Mouse (Mus musculus) forebrain, embryonic 13.5 days (tissue): Measurements from ENCODE around the gene Cntnap2. TPM values are rescaled to one million over a fixed set of nuclear protein-coding genes. Genes with fewer than 3 reads are reported as not detected.

Experiments used
- ATAC-seq: fragments of 200-750 bp; cut with Nextera tagmentation; 2 replicates; pipeline ENCODE4 v1.8.0; 2017
- H3K27ac ChIP-seq: fragments of 300-500 bp; sonication (generic); 2 replicates; pipeline ENCODE4 v1.5.1; 2015; ENCODE audit warnings: inconsistent platforms, mild to moderate bottlenecking, moderate library complexity
- H3K27me3 ChIP-seq: fragments of 300-500 bp; sonication (generic); 2 replicates; pipeline ENCODE4 v1.6.1; 2015; ENCODE audit warnings: mild to moderate bottlenecking, inconsistent platforms
- H3K36me3 ChIP-seq: fragments of 300-500 bp; sonication (generic); 2 replicates; pipeline ENCODE4 v1.6.1; 2015; ENCODE audit warnings: mild to moderate bottlenecking, inconsistent platforms; ENCODE audit not compliant: poor library complexity, severe bottlenecking
- H3K4me1 ChIP-seq: fragments of 300-500 bp; sonication (generic); 2 replicates; pipeline ENCODE4 v1.6.1; 2015; ENCODE audit warnings: inconsistent platforms
- H3K4me2 ChIP-seq: fragments of 300-500 bp; sonication (generic); 2 replicates; pipeline ENCODE4 v1.6.1; 2015; ENCODE audit warnings: inconsistent platforms, mild to moderate bottlenecking, moderate library complexity
- H3K4me3 ChIP-seq: fragments of 300-500 bp; sonication (generic); 2 replicates; pipeline ENCODE4 v1.5.1; 2015; ENCODE audit warnings: mild to moderate bottlenecking, inconsistent platforms
- H3K9ac ChIP-seq: fragments of 300-500 bp; sonication (generic); 2 replicates; pipeline ENCODE4 v1.6.1; 2015; ENCODE audit warnings: mild to moderate bottlenecking, inconsistent platforms
- H3K9me3 ChIP-seq: fragments of 300-500 bp; sonication (generic); replicated peaks from 2 replicates; pipeline ENCODE4 v1.6.1; 2016; ENCODE audit warnings: inconsistent platforms
- WGBS: fragments of 180-500 bp; shearing (Covaris S2); methylation state at CpG from one replicate; pipeline ENCODE4 v1.1.7; 2015; 5-methylcytosine and 5-hydroxymethylcytosine counted together
- polyA plus RNA-seq: library from polyadenylated mRNA; unstranded; fragments of >200 nt; fragmentation: Nextera tagmentation; extraction: Ambion mirVana; gene quantifications from 2 replicates; pipeline ENCODE4 v1.2.1, GENCODE M21; 2015

Gene Cntnap2
- polyA plus RNA-seq, 1 experiment from 2014 or later = 83.7 TPM

GRCm38 (mm10) chr6:46963693-46964092, 1904.5 kb downstream of the Cntnap2 start:
- WGBS = 77% methylated on average over 3 of the region's 3 CpGs
- no peak for ATAC-seq
- no peaks in the 10 kb centered on the region for H3K36me3 ChIP-seq

GRCm38 (mm10) chr6:46972640-46973039, 1913.5 kb downstream of the Cntnap2 start:
- Histone ChIP-seq H3K4me1 (no peaks in the 10 kb centered on the region), H3K9me3 (no peaks in the 10 kb centered on the region), H3K4me3 (no peak overlapping the region), H3K27ac (no peak overlapping the region), H3K36me3 (no peaks in the 10 kb centered on the region), H3K4me2 (no peak overlapping the region), H3K9ac (no peak overlapping the region), H3K27me3 (no peaks in the 10 kb centered on the region)
- no peak for ATAC-seq
- WGBS = 87% methylated on average over 2 of the region's 2 CpGs

More at GRCm38 (mm10) chr6:46963693-46964092, 1904.5 kb downstream of the Cntnap2 start:
- Histone ChIP-seq H3K9ac (no peak overlapping the region), H3K4me2 (no peak overlapping the region), H3K4me3 (no peak overlapping the region), H3K27me3 (no peaks in the 10 kb centered on the region), H3K4me1 (no peaks in the 10 kb centered on the region), H3K27ac (no peak overlapping the region), H3K9me3 (no peaks in the 10 kb centered on the region)

- H3K4me2 ChIP-seq = no peak overlapping the region
- no peaks in the 10 kb centered on the region for H3K9me3 ChIP-seq
- no peak overlapping the region for H3K9ac ChIP-seq
- no peaks in the 10 kb centered on the region for H3K36me3 ChIP-seq
- no peak overlapping the region for H3K4me3 ChIP-seq
- WGBS = 78% methylated on average over 6 of the region's 6 CpGs
- no peak for ATAC-seq
- H3K4me1 ChIP-seq = no peaks in the 10 kb centered on the region
- H3K27me3 ChIP-seq = no peaks in the 10 kb centered on the region
- H3K27ac ChIP-seq = no peak overlapping the region
These were observed 1936.9 kb downstream of the Cntnap2 start for GRCm38 (mm10) chr6:46996010-46996602.

GRCm38 (mm10) chr6:47004430-47004829, 1945.3 kb downstream of the Cntnap2 start:
- no peak for ATAC-seq

GRCm38 (mm10) chr6:47012933-47013332, 1953.8 kb downstream of the Cntnap2 start:
- no peak overlapping the region for H3K9ac ChIP-seq
- WGBS = 95% methylated on average over 4 of the region's 4 CpGs

More at GRCm38 (mm10) chr6:47004430-47004829, 1945.3 kb downstream of the Cntnap2 start:
- no peaks in the 10 kb centered on the region for H3K27me3 ChIP-seq
- H3K27ac ChIP-seq = no peak overlapping the region
- no peak overlapping the region for H3K4me2 ChIP-seq
- no peak overlapping the region for H3K9ac ChIP-seq
- WGBS = 68% methylated on average over 3 of the region's 3 CpGs
- no peaks in the 10 kb centered on the region for H3K9me3 ChIP-seq
- no peaks in the 10 kb centered on the region for H3K4me1 ChIP-seq
- no peak overlapping the region for H3K4me3 ChIP-seq
- no peaks in the 10 kb centered on the region for H3K36me3 ChIP-seq

GRCm38 (mm10) chr6:47013535-47013934, 1954.4 kb downstream of the Cntnap2 start:
- H3K4me1 ChIP-seq = 0 out of 2 replicates have a peak, but pooled peaks cover 3% of the 10 kb centered on the region

More at GRCm38 (mm10) chr6:47012933-47013332, 1953.8 kb downstream of the Cntnap2 start:
- H3K4me2 ChIP-seq = no peak overlapping the region
- no peak for ATAC-seq
- 0 out of 2 replicates have a peak, but pooled peaks cover 3% of the 10 kb centered on the region for H3K4me1 ChIP-seq
- H3K36me3 ChIP-seq = no peaks in the 10 kb centered on the region
- no peaks in the 10 kb centered on the region for H3K9me3 ChIP-seq
- H3K4me3 ChIP-seq = no peak overlapping the region
- H3K27ac ChIP-seq = no peak overlapping the region
- H3K27me3 ChIP-seq = no peaks in the 10 kb centered on the region

GRCm38 (mm10) chr6:47014886-47015586, 1955.9 kb downstream of the Cntnap2 start:
- WGBS = 81% methylated on average over 1 of the region's 1 CpGs
- Histone ChIP-seq H3K4me2 (no peak overlapping the region), H3K27ac (peak overlapping the region; percentile 59; the same call in 1 of the 2 replicates), H3K27me3 (no peaks in the 10 kb centered on the region), H3K36me3 (no peaks in the 10 kb centered on the region), H3K4me3 (no peak overlapping the region), H3K9me3 (no peaks in the 10 kb centered on the region), H3K4me1 (0 out of 2 replicates have a peak, but pooled peaks cover 3% of the 10 kb centered on the region), H3K9ac (no peak overlapping the region)
- ATAC-seq = no peak

More at GRCm38 (mm10) chr6:47013535-47013934, 1954.4 kb downstream of the Cntnap2 start:
- no peaks in the 10 kb centered on the region for H3K9me3 ChIP-seq
- peak; percentile 96 for ATAC-seq
- 12% methylated on average over 4 of the region's 4 CpGs for WGBS
- no peak overlapping the region for H3K4me3 ChIP-seq
- no peak overlapping the region for H3K9ac ChIP-seq
- H3K27ac ChIP-seq = no peak overlapping the region
- no peak overlapping the region for H3K4me2 ChIP-seq
- no peaks in the 10 kb centered on the region for H3K27me3 ChIP-seq
- H3K36me3 ChIP-seq = no peaks in the 10 kb centered on the region

GRCm38 (mm10) chr6:47026064-47026686, 1967.0 kb downstream of the Cntnap2 start:
- Histone ChIP-seq H3K27ac (no peak overlapping the region), H3K36me3 (no peaks in the 10 kb centered on the region)

GRCm38 (mm10) chr6:47031362-47031761, 1972.2 kb downstream of the Cntnap2 start:
- Histone ChIP-seq H3K9ac (no peak overlapping the region), H3K4me2 (no peak overlapping the region), H3K27ac (no peak overlapping the region), H3K4me1 (no peaks in the 10 kb centered on the region), H3K9me3 (no peaks in the 10 kb centered on the region), H3K27me3 (no peaks in the 10 kb centered on the region), H3K4me3 (no peak overlapping the region), H3K36me3 (no peaks in the 10 kb centered on the region)
- no peak for ATAC-seq
- 76% methylated on average over 2 of the region's 2 CpGs for WGBS

More at GRCm38 (mm10) chr6:47026064-47026686, 1967.0 kb downstream of the Cntnap2 start:
- 90% methylated on average over 4 of the region's 4 CpGs for whole genome bisulfite sequencing
- H3K9me3 ChIP-seq = no peaks in the 10 kb centered on the region
- no peak overlapping the region for H3K4me3 ChIP-seq
- no peaks in the 10 kb centered on the region for H3K4me1 ChIP-seq
- H3K27me3 ChIP-seq = no peaks in the 10 kb centered on the region
- no peak overlapping the region for H3K4me2 ChIP-seq
- no peak for ATAC-seq
- no peak overlapping the region for H3K9ac ChIP-seq

- H3K9ac ChIP-seq = no peak overlapping the region
- H3K4me2 ChIP-seq = no peak overlapping the region
- H3K9me3 ChIP-seq = no peaks in the 10 kb centered on the region
- peaks cover 12% of the 10 kb centered on the region for H3K4me1 ChIP-seq
- WGBS = 51% methylated on average over 1 of the region's 1 CpGs
- no peaks in the 10 kb centered on the region for H3K36me3 ChIP-seq
- H3K4me3 ChIP-seq = no peak overlapping the region
- H3K27me3 ChIP-seq = no peaks in the 10 kb centered on the region
- ATAC-seq = peak; percentile 70
- H3K27ac ChIP-seq = no peak overlapping the region
These were observed 1983.4 kb downstream of the Cntnap2 start for GRCm38 (mm10) chr6:47042602-47043001.

GRCm38 (mm10) chr6:47043586-47043985, 1984.4 kb downstream of the Cntnap2 start:
- Histone ChIP-seq H3K4me1 (peaks cover 12% of the 10 kb centered on the region), H3K9me3 (no peaks in the 10 kb centered on the region), H3K4me2 (no peak overlapping the region), H3K4me3 (no peak overlapping the region), H3K27ac (no peak overlapping the region; the same call in 1 of the 2 replicates), H3K9ac (no peak overlapping the region), H3K27me3 (no peaks in the 10 kb centered on the region), H3K36me3 (no peaks in the 10 kb centered on the region)
- 95% methylated on average over 1 of the region's 1 CpGs for WGBS
- no peak for ATAC-seq
